Mouse (Mus musculus): ENCODE measurements at regions not wholly inside any gene's neighbourhood (a gene's known extent, or its start where the extent isn't known, plus 50 kb on each side); places are given as distances from the start of the nearest gene placed in this dataset.

- Histone ChIP-seq H3K4me1 (ENCODE audit: control insufficient read depth, insufficient read depth, low read length) (peaks cover 4% of the 10 kb centered on the region), H3K4me3 (replicated peaks; ENCODE audit: extremely low read depth, low read depth, low read length) (no peak overlapping the region)
- no peak for DNase-seq
- 72% methylated on average over 5 of the region's 5 CpGs for WGBS
- TF ChIP-seq CTCF (IDR thresholded peaks at IDR 0.05; ENCODE audit: insufficient read depth, low read length) (no peak), POLR2A (IDR thresholded peaks at IDR 0.05; ENCODE audit: borderline replicate concordance, extremely low read depth, low read depth, low read length) (no peak)
Measured at GRCm38 (mm10) chr10:24485461-24485860, 109.8 kb upstream of the Ccn2 start.

- H3K4me3 ChIP-seq (replicated peaks; ENCODE audit: extremely low read depth, low read depth, low read length), result no peak overlapping the region
- TF ChIP-seq CTCF (IDR thresholded peaks at IDR 0.05; ENCODE audit: insufficient read depth, low read length) (no peak), POLR2A (IDR thresholded peaks at IDR 0.05; ENCODE audit: borderline replicate concordance, extremely low read depth, low read depth, low read length) (no peak)
- DNase-seq, result no peak
- H3K4me1 ChIP-seq (ENCODE audit: control insufficient read depth, insufficient read depth, low read length), result peaks cover 4% of the 10 kb centered on the region
- 13% methylated on average over 1 of the region's 1 CpGs for WGBS
Measured at GRCm38 (mm10) chr10:24486224-24486623, 109.0 kb upstream of the Ccn2 start.

GRCm38 (mm10) chr10:24487915-24488314 is 107.3 kb upstream of the Ccn2 start:
- Histone ChIP-seq H3K4me1 (ENCODE audit: control insufficient read depth, insufficient read depth, low read length) (peaks cover 4% of the 10 kb centered on the region), H3K4me3 (replicated peaks; ENCODE audit: extremely low read depth, low read depth, low read length) (no peak overlapping the region)
- TF ChIP-seq CTCF (IDR thresholded peaks at IDR 0.05; ENCODE audit: insufficient read depth, low read length) (no peak), POLR2A (IDR thresholded peaks at IDR 0.05; ENCODE audit: borderline replicate concordance, extremely low read depth, low read depth, low read length) (no peak)
- 67% methylated on average over 3 of the region's 3 CpGs for WGBS
- DNase-seq, result no peak

- TF ChIP-seq POLR2A (IDR thresholded peaks at IDR 0.05; ENCODE audit: borderline replicate concordance, extremely low read depth, low read depth, low read length) (no peak), CTCF (IDR thresholded peaks at IDR 0.05; ENCODE audit: insufficient read depth, low read length) (no peak)
- WGBS, result 74% methylated on average over 2 of the region's 2 CpGs
- Histone ChIP-seq H3K4me3 (replicated peaks; ENCODE audit: extremely low read depth, low read depth, low read length) (no peak overlapping the region), H3K4me1 (ENCODE audit: control insufficient read depth, insufficient read depth, low read length) (peaks cover 17% of the 10 kb centered on the region)
- DNase-seq, result no peak
Measured at GRCm38 (mm10) chr10:24490432-24490831, 104.8 kb upstream of the Ccn2 start.

GRCm38 (mm10) chr10:24491848-24492247 is 103.4 kb upstream of the Ccn2 start:
- no peak for TF ChIP-seq CTCF (IDR thresholded peaks at IDR 0.05; ENCODE audit: insufficient read depth, low read length)
- no peak for TF ChIP-seq POLR2A (IDR thresholded peaks at IDR 0.05; ENCODE audit: borderline replicate concordance, extremely low read depth, low read depth, low read length)
- Histone ChIP-seq H3K4me3 (replicated peaks; ENCODE audit: extremely low read depth, low read depth, low read length) (no peak overlapping the region), H3K4me1 (ENCODE audit: control insufficient read depth, insufficient read depth, low read length) (peaks cover 13% of the 10 kb centered on the region)
- DNase-seq, result no peak
- WGBS, result 91% methylated on average over 3 of the region's 3 CpGs

- Histone ChIP-seq H3K4me3 (replicated peaks; ENCODE audit: extremely low read depth, low read depth, low read length) (no peak overlapping the region), H3K4me1 (ENCODE audit: control insufficient read depth, insufficient read depth, low read length) (peaks cover 13% of the 10 kb centered on the region)
- peak; percentile 15 for DNase-seq
- TF ChIP-seq CTCF (IDR thresholded peaks at IDR 0.05; ENCODE audit: insufficient read depth, low read length) (no peak), POLR2A (IDR thresholded peaks at IDR 0.05; ENCODE audit: borderline replicate concordance, extremely low read depth, low read depth, low read length) (no peak)
- 16% methylated on average over 4 of the region's 4 CpGs for WGBS
Measured at GRCm38 (mm10) chr10:24493392-24493791, 101.8 kb upstream of the Ccn2 start.

GRCm38 (mm10) chr10:24493936-24494335 is 101.3 kb upstream of the Ccn2 start:
- WGBS, result 7% methylated on average over 6 of the region's 6 CpGs
- TF ChIP-seq CTCF (IDR thresholded peaks at IDR 0.05; ENCODE audit: insufficient read depth, low read length), result no peak
- no peak for TF ChIP-seq POLR2A (IDR thresholded peaks at IDR 0.05; ENCODE audit: borderline replicate concordance, extremely low read depth, low read depth, low read length)
- peaks cover 13% of the 10 kb centered on the region for H3K4me1 ChIP-seq (ENCODE audit: control insufficient read depth, insufficient read depth, low read length)
- peak; percentile 23 for DNase-seq
- H3K4me3 ChIP-seq (replicated peaks; ENCODE audit: extremely low read depth, low read depth, low read length), result no peak overlapping the region

GRCm38 (mm10) chr10:24519795-24520512 is 75.3 kb upstream of the Ccn2 start:
- no peak overlapping the region for H3K4me3 ChIP-seq (replicated peaks; ENCODE audit: extremely low read depth, low read depth, low read length)
- WGBS, result 70% methylated on average over 11 of the region's 11 CpGs
- TF ChIP-seq CTCF (IDR thresholded peaks at IDR 0.05; ENCODE audit: insufficient read depth, low read length), result no peak
- DNase-seq, result no peak
- H3K4me1 ChIP-seq (ENCODE audit: control insufficient read depth, insufficient read depth, low read length), result no peaks in the 10 kb centered on the region

- DNase-seq, result no peak
- H3K4me3 ChIP-seq (replicated peaks; ENCODE audit: extremely low read depth, low read depth, low read length), result no peak overlapping the region
Measured at GRCm38 (mm10) chr10:24520515-24520914, 74.7 kb upstream of the Ccn2 start.

GRCm38 (mm10) chr10:24532776-24533175 is 62.5 kb upstream of the Ccn2 start:
- no peak overlapping the region for H3K4me3 ChIP-seq (replicated peaks; ENCODE audit: extremely low read depth, low read depth, low read length)
- no peak for TF ChIP-seq POLR2A (IDR thresholded peaks at IDR 0.05; ENCODE audit: borderline replicate concordance, extremely low read depth, low read depth, low read length)
- no peak for TF ChIP-seq CTCF (IDR thresholded peaks at IDR 0.05; ENCODE audit: insufficient read depth, low read length)
- H3K4me1 ChIP-seq (ENCODE audit: control insufficient read depth, insufficient read depth, low read length), result no peaks in the 10 kb centered on the region; the same call in 1 of the 2 replicates
- DNase-seq, result no peak
- 60% methylated on average over 2 of the region's 2 CpGs for WGBS

More at GRCm38 (mm10) chr10:24520515-24520914, 74.7 kb upstream of the Ccn2 start:
- no peaks in the 10 kb centered on the region for H3K4me1 ChIP-seq (ENCODE audit: control insufficient read depth, insufficient read depth, low read length)
- TF ChIP-seq POLR2A (IDR thresholded peaks at IDR 0.05; ENCODE audit: borderline replicate concordance, extremely low read depth, low read depth, low read length) (no peak), CTCF (IDR thresholded peaks at IDR 0.05; ENCODE audit: insufficient read depth, low read length) (no peak)
- 65% methylated on average over 3 of the region's 3 CpGs for WGBS
